Mouse (Mus musculus) gastrocnemius, adult 8-10 months (tissue): Measurements from ENCODE around the gene Adcy7. TPM values are rescaled to one million over a fixed set of nuclear protein-coding genes. Genes with fewer than 3 reads are reported as not detected.

Experiments
- DNase-seq, 2 experiments: peaks; one replicate each; pipeline ENCODE4 v3.0.0; 2022; ENCODE audit warnings: low spot score in 2 of 2
- total RNA-seq, 4 experiments: library from RNA; stranded (reverse); gene quantifications; 2 replicates each; pipeline ENCODE4 v1.2.4; 2022

Gene Adcy7
- 1 to 10 TPM; 1.2 to 2.8 (median 1.7) TPM for total RNA-seq

DNA sequence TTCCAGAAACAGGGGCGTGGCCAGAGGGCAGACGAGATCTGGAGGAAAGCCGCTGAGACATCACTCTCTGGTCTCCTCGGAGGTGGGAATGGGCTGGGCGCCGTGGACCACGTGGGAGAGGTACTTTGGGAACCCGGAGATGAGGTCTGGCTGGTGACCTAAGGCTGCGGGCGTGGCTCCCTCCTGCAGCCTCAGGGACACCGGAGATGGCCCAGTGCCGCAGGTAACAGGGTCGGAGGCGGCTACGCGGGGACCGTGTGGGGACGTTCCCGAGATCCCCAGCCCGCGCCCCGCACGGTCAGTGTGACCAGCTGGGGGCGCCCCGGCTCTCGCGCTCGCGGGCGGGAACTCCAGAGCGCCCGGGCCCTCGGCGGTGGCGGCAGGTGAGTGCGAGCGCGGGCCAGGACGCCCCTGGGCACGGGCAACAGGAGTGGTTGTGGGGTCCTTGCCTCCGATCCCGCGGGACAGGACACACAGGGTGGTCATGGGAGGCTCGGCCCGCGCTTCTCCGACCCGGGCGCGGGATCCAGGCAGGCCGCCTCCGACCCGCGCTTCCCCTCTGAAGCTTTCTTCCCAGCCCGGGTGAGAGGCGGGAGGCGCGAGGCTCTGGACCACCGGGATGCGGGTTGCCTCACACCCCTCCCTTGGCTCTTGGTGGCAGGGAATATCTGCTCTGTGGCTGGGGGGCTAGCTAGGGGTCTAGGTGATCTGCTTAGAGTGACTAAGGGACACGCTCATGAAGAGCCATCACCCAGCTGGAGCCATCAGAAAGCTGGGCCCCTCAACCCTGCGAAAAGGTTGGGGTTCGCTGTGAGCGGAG lies at the start of gene Adcy7:
Adcy7 (plus strand) TSS at position 173 of the 820 bp plus-strand sequence.
- DNase-seq, result peak in 1 of 2 experiments; percentile 47

DNA sequence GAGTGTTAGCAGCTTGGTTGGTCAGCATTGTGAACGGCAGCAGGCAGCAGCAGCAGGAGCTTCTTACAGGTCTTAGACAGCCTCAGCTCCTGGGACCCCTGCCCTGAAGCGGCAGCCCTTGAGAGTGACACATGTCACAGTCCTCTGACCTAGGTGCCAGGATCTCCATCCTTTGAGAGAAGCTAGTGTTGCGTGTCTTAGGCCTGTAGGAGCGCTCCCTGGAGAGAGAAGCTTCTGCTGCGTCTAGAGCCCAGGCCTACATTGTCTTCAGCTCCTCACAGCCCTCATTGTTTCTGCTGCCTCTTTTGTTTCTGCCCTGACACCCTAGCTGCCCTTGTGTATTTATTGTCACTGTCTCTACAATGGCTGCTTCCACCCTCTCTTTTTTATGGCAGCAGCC lies 46.8 kb upstream of the Adcy7 start:
- DNase-seq, result no peak

DNA sequence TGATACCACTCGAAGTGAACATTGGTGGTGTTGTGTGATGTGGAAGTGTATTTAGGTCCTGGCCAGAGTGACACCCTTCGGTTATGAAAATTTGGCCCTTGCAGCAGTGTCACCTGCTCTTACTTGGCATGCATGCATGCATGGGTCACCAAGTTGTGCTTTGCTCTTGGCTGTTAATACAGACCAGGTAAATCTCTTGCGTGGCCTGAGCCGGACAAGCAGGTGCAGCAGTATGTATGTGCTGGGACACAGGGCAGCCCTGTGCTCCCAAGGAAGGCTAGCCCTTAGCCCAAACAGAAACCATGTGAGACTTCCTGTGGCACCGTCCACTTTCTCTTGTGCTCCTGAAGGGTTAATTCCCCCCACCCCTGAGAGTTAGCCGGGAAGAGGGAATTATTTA lies 44.4 kb upstream of the Adcy7 start:
- DNase-seq, result no peak

DNA sequence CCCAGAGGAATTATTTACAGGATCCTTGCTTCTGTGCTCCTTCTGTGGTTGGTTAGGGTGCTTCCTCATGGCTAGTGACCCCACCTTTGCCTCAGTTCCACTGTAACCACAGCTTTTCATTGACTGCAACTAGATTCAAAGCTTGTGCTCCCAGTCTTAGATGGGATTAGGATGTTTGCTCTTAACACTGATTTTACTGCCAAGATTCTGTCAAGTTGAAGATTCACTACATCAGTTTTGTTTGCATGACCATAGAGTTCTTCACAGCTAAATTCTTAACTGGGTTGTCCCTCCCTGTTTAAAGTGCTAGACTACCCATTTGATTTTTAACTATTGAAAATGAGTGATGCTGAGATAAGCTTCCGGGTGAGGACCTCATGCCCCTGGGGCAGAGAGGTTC lies 43.9 kb upstream of the Adcy7 start:
- no peak for DNase-seq

DNA sequence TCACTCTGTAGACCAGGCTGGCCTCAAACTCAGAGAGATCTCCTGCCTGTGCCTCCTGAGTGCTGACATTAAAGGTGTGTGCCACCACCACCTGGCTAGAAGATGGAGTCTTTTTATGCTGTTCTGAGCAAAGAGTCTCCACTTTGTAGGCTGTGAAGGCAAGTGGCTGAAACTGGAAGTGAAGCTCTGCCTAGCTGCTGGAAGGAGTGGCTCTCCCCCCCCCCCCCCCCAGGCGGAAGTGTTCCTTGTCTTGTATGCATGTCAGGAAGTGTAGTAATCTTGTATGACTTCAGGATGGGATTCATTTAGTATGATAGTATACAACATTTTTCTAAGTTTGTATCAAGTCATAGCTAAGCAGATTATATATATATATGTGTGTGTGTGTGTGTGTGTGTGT lies 43.4 kb upstream of the Adcy7 start:
- no peak for DNase-seq

DNA sequence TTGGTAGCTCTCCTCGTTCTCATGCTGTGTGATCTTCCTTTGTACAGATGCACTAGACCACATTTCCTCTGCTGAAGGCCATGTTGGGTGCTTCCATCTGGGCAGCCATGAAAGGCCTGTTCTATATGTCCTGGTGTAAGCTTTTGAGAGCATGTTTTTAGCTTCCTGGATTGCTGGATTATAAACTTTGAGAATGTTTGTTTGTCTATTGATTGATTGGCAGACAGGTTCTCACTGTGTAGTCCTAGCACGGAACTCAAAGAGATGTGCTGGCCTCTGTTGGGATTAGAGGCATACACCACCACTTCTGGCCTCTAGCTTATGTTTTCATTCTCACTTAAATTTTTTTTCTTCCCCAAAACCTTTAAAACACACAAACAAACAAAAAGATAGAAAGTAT lies 35.5 kb upstream of the Adcy7 start:
- DNase-seq, result no peak

DNA sequence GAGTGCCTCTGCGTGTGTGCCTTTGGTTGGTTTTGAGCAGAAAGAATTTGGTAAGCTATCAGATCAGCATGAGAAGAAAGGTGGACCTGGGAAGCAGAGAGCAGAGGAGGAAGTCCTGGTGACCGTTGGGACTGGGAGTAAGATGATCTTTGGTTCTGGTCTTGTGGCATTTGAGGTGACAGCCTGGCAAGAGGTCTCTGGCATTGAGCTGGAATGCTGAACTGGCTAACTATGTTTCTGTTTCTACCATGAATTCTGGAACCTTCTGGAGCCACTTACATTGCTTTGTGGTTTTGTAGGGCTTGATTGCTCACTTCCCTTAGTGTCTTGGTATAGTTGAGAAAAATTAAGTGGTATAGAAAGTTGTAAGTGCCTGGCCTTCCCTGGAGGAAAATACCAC lies 34.6 kb upstream of the Adcy7 start:
- DNase-seq, result peak in 1 of 2 experiments; percentile 21

DNA sequence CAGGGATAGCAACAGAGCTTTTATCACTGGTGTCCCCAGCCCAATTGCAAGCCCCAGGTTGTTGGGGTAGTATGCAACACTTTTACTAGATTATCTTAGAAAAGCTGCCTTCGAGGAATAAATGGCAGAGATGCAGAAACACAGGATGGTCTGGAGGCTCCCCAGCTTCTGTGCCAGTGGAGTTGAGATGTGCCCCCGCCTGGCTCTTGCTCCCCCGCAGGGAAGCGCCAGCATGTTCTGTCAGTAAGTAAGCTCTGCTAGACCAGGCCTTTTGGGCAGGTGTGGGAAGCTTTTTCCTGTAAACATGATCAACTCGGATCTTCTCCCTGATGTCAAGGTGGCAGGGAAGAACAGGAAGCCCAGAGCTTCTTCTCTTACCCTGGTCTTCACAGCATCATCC lies 32.9 kb upstream of the Adcy7 start:
- DNase-seq, result no peak

DNA sequence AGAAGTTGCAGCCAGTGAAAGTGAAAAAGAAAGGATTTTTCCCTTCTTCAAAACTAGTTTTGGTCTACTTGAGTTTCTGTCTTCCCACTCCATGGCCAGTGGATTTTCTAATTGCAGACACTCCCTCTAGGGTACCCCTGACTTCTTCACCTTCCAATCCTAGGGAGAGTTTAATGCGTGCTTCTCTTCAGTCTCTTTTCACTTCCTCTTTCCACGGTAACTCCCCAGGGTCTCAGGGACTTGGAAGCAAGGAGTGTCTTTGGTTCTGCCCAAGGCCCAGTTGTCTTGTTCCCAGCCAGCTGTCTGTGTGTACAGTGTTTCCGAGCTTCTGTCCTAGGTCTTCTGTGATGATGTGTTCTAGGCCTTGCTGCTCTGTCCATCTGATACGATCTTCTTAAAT lies 30.3 kb upstream of the Adcy7 start:
- no peak for DNase-seq

DNA sequence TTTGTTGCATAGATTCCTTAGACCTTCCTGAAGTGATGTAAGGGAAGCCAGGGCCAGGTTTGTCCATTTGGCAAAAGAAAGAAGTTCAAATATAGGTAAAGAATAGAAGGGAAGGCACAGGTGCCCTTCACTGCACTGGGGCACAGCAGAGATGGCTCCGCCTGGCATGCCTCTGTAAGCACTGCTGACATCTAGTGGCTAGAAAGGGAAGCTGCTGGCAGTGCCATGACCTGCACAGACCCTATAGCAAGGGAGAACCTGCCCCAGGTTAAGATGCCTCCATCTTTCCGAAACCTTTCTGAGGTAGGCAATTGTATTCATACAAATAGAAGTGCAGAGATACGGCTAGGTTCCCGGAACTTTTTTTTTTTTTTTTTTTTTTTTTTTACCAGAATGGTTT lies 27.9 kb upstream of the Adcy7 start:
- DNase-seq, result peak; percentile 30 to 32

DNA sequence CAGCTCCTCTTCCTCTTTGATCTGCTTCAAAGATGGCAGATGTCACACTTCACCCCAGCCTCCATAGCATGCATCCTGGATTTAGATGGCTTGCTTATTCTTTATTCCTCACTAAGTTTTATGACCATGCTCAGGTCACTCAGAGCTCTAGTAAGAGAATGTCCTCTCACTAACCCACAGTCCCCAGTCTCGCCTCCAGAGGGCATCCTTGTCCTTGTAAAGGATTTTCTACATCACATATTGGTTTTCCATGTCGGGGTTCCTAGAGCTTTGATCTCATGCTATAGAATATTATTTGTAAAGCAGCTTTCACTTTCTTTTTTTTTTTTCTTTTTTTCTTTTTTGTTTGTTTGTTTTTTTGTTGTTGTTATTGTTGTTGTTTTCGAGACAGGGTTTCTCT lies 19.4 kb upstream of the Adcy7 start:
- no peak for DNase-seq

DNA sequence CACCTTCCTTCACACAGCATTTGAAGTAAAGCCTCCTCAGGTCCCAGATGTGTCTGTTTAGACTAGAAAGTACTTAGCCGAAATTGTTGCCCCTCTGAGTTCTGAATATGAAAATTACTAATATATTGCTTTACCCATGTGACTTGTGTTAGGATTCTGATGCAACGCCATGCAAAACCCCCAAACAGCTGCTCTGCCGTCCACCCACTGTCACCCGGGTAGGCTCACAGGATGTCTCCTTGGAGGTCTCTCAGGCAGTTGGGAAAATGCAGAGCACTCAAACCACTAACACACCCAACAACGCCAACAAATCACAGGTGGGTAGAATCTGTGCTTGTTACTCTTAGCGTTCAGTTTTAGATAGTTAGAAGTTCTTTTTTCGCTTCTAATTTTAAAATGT lies 17.2 kb upstream of the Adcy7 start:
- no peak for DNase-seq

DNA sequence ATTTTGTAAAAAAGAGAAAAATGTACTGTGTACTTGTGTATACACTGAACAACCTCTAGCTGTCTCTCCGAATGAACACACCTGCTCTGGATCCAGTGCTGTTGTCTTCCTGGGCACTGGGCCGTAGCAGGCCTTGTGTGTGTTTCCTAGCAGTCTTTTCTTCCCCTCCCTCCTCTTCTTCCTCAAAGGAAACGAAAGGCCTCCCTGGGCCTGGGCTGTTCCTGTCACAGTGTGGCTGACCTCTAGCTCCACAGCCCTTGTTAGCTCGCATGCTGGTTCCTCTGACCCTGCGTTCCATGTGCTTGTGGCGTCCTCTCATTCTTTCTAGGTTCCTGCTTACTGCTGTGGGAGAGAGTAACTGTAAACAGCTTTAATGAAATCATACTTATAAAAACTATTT lies 14.2 kb upstream of the Adcy7 start:
- DNase-seq, result no peak

DNA sequence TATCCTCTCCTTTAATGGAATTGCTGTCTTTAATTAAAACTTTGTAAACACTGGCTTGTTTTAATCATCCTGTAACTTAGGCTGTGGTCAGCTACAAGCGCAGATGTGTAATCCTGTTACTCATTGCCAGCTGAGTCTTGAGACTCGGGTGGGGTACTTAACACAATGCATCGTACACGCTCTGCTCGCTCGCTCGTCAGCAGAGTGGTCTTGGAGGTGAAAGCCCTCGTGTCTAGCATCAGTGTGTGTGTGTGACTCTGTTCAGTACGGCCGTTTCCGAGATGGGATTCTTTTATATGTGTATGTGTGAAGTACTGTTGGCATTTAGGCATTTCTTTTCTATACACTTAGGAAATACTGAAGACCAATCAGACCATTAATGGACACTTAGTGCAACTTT lies 13.7 kb upstream of the Adcy7 start:
- no peak for DNase-seq

DNA sequence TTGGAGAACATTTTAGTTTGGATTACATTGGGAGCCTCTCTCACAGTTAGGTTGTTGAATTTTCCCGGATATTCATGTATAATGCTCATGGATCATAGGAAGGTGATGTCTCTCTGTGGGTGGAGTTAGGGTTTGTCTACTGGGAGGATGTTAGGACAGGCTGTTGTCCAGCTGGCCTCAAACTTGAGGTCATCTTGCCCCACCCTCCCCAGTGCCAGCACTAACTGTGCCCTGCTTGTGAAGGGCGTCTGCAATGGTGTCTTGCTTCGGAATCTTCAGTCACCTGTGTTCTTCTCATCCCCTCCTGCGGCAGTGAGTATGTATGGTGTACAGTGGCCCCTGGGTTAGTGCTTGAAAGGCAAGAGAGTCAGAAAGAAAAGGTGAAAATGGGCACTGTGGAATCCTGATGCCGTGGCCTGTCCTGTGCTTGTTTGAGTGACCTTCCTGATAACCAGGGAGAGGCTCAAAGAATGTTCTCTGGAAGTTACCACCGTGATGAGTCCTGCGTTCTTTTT lies 11.7 kb upstream of the Adcy7 start:
- no peak for DNase-seq

DNA sequence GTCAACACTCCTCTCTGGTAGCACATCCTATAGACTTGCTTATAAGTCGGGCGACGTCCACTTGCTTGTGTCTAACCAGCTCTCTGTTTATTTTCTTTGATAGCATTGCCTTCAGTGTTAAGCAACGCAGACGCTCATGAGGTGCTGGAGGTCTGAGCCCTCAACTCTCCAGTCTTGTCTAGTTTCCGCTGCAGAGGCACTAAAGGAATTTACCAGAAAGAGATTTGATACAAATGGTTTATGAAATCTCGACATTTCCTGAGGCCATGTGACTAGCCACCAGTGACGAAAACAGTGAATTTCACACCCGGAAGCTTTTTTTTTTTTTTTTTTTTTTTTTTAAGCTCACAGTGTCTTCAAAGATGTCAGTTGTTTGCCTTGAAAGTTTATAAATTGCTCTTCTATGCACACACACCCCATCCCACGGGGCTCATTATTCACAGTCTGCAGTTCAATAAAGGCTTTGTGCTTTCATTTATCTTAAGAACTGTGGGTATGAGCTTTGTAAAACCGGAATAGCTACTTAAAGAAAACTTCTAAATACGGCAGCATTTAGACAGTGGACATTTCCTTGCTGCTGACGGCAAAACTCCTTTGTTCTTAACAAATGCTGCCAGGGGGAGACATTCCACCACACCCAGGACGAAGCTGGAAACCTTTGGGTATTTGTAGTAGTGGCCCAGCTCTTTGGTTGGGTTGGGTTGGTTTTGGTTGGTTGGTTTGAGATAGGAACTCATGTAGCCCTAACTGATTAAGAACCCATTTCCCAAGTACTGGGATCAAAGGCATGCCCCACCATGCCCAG lies 9.2 kb upstream of the Adcy7 start:
- no peak for DNase-seq

DNA sequence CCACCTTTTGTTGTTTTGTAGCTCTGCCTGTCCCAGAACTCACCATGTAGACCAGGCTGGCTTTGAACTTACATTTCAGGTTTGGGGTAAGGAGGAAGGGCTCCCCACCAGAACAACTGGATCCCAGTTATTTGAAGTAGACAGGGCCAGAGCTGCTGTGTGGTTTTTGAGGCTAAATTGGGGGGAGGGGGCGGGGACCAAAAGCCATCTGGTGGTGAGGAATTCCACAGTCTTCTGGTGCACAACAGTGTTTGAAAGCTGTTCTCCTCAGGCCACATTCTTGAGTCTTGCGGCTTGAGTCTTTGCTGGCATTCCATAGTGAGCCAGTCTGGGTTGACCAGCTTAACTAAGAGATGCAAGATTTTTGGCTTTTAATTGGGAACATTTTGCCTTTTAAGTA lies 6.7 kb upstream of the Adcy7 start:
- no peak for DNase-seq

DNA sequence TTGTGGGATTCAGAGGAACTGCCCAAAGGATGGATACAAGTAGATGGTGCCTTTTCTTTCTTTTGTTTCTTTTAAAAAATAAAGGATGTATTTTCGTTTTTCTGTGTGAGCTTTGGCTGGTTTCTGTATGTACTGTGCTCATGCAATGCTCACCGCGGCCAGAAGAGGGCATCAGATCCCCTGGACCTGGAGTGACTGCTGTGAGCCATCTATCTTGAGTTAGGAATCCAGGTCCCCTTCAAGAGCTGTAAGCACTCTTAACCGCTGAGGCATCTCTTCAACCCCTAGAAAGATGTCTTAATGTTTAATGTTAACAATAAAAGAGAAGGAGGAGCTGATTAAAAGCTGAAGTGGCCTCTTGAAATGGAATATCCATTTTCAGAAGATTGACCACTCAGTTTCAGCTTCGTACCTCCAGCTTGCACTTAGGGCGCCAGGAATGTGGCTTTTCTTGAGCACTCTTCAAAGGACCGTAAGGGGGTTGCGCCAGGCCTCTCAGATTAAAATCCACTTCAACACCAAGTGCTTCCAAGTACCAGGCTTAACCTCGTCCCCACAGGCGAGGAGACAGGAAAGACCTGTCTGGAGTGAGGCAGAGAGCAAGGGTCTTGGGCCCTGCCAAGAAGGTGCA lies 5.9 kb upstream of the Adcy7 start:
- DNase-seq, result peak; percentile 63 to 76

DNA sequence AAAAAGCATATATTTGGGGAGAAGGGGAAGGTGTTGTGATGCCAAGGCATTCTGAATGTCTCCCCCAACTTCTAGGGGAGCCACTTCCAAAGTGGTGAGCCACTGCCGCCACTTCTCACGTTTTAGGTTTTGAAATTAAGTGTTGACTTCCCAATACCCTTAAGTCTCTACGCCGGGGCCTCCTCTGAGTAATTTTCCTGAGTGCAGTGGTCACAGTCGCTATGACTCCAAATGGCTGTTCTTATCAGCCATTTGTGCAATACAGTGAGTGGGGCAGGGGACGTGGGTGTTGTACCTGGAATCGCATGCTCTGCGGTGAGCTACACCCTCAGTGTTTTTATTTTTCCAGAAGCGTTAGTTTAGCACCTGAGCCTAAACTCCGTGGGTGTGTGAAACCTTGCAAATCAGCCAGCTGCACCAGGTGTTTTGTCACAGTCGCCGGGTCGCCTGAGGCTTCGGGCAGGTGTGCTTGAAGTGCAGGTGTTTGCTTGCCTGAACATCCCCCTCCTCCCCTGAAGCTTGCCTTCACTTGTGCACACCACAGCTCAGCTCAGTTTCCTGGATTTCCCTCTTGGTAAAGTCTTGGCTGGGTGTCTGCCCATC lies 5.3 kb upstream of the Adcy7 start:
- DNase-seq, result no peak

DNA sequence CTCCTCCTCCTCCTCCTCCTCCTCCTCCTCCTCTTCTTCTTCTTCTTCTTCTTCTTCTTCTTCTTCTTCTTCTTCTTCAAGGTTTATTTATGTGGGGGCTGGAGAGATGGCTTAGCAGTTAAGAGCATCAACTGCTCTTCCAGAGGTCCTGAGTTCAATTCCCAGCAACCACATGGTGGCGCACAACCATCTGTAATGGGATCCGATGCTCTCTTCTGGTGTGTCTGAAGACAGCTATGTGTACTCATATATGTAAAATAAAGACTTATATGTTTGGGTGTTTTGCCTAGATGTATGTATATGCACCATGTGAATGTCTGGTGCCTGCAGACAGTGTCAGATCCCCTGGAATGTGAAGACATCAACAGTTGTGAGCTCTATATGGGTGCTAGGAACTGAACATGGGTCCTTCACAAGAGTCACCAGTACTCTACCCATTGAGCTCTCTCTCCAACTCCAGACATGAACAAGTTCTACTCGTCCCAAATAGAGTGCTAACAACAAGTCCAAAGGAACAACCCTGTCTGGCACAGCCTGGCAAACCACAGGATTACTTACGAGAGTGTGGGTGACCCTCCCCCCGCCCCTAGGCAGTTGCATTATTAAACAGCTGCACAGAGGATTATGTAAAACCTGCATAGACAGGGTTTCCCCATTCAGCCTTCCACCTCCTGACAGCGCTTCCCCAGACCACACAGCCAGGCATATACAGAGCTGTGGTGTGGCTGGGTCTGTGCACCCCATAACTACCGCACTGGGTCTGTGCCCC lies 2.9 kb upstream of the Adcy7 start:
- DNase-seq, result no peak

DNA sequence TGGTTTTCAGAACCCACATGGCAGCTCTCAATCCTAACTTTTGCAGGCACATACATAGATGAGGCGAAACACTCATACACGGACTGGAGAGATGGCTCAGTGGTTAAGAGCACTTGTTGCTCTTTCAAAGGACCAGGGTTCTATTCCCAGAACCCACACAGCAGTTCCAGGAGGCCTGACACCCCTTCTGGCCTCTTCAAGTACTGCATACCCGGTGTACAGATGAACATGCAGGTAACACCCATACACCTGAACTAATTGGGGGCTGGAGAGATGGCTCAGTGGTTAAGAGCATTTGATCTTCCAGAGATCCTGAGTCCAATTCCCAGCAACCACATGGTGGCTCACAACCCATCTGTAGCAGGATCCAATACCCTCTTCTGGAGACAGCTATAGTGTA lies 2.1 kb upstream of the Adcy7 start:
- DNase-seq, result no peak
